Mouse (Mus musculus) testis, adult 2 months (tissue): ENCODE data around the gene Tex45.

Experiments used
- CTCF ChIP-seq: fragments of 200-500 bp; IDR thresholded peaks from 2 replicates; pipeline ENCODE4 v1.5.1; 2012; ENCODE audit warnings: low read depth, mild to moderate bottlenecking, inconsistent platforms, low read length, moderate library complexity; ENCODE audit not compliant: control insufficient read depth, insufficient read depth, insufficient replicate concordance
- POLR2A ChIP-seq: fragments of 200-500 bp; IDR thresholded peaks from 2 replicates; pipeline ENCODE4 v1.6.1; 2012; ENCODE audit warnings: low read depth, mild to moderate bottlenecking, inconsistent platforms, low read length, moderate library complexity; ENCODE audit not compliant: control insufficient read depth

GRCm38 (mm10) chr8:3499751-3500150, 29.1 kb downstream of the Tex45 start:
- TF ChIP-seq CTCF (no peak), POLR2A (no peak)
